Mouse (Mus musculus): Measurements from ENCODE around the gene Snx29. TPM values are rescaled to one million over a fixed set of nuclear protein-coding genes. Genes with fewer than 3 reads are reported as not detected.
A peak's percentile ranks its signal among the peaks of the same experiment; 100 is the strongest.

Gene Snx29
- polyA plus RNA-seq, 1 experiment from 2014 or later = 10.2 TPM

DNA sequence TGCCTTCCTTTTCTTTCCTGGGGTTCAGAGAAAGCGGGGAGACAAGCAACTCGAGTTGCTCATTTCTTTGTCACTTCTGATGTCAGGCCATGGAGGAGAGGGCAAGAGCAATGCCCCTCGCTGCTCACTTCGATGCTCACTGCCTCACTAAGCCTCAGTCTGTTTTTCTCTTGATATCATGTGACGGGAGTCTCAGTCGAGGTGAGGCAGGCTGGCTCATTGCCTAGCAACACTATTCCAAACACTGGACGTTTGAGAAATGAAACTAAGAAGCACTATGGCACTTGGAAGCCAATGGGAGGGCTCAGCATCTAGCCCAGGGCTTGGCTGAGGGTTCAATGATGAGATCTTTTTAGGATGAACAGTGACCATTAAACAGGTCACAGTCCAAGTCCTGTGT is 102.6 kb downstream of the Snx29 start:
- H3K9ac ChIP-seq (ENCODE audit: low read length) = no peak overlapping the region
- ATAC-seq (ENCODE audit: insufficient read depth, low FRiP score) = no peak
- H3K36me3 ChIP-seq (ENCODE audit: control insufficient read depth, insufficient read depth, low read length) = peaks cover 6% of the 10 kb centered on the region; the same call in 1 of the 2 replicates
- H3K4me1 ChIP-seq (ENCODE audit: control insufficient read depth, insufficient read depth, low read length) = no peaks in the 10 kb centered on the region
- H3K9me3 ChIP-seq (replicated peaks; ENCODE audit: control insufficient read depth, low read length) = no peaks in the 10 kb centered on the region
- no peak overlapping the region for H3K27ac ChIP-seq (ENCODE audit: low read length)
- H3K27me3 ChIP-seq (ENCODE audit: control insufficient read depth, insufficient read depth, low read length) = no peaks in the 10 kb centered on the region
- no peak overlapping the region for H3K4me3 ChIP-seq (replicated peaks; ENCODE audit: low read length)
- H3K4me2 ChIP-seq (ENCODE audit: low read depth, low read length) = no peak overlapping the region
- 42% methylated on average over 7 of the region's 7 CpGs for WGBS

GRCm38 (mm10) chr16:11426810-11427537 is 104.3 kb downstream of the Snx29 start:
- Histone ChIP-seq H3K4me1 (ENCODE audit: control insufficient read depth, insufficient read depth, low read length) (no peaks in the 10 kb centered on the region), H3K27ac (ENCODE audit: low read length) (no peak overlapping the region), H3K27me3 (ENCODE audit: control insufficient read depth, insufficient read depth, low read length) (no peaks in the 10 kb centered on the region), H3K4me2 (ENCODE audit: low read depth, low read length) (no peak overlapping the region), H3K9ac (ENCODE audit: low read length) (0 out of 2 replicates have a peak overlapping the region, but pooled peaks have one; percentile 38), H3K36me3 (ENCODE audit: control insufficient read depth, insufficient read depth, low read length) (peaks cover 6% of the 10 kb centered on the region; the same call in 1 of the 2 replicates), H3K9me3 (replicated peaks; ENCODE audit: control insufficient read depth, low read length) (no peaks in the 10 kb centered on the region), H3K4me3 (replicated peaks; ENCODE audit: low read length) (no peak overlapping the region)
- peak; percentile 81 for ATAC-seq (ENCODE audit: insufficient read depth, low FRiP score)
- WGBS = 56% methylated on average over 8 of the region's 8 CpGs

DNA sequence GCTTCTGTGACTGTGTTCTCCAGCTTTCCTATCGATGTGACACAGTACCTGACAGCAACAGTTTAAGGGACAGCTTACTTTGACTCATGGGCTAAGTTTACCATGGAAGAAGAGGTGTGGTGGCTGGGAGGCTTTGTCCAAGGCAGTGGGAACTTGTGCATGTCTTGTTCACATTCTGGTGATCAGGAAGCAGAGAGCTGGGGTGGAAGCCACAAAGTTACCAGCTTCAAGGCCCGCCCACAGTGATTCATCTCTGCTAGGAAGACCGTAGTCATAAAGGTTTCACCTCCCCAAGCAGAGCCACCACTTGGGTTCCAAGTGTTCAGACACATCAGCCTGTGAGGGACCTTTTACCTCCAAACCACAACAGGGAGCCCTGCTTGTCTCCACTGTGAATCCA is 107.1 kb downstream of the Snx29 start:
- Histone ChIP-seq H3K36me3 (ENCODE audit: control insufficient read depth, insufficient read depth, low read length) (no peaks in the 10 kb centered on the region), H3K9me3 (replicated peaks; ENCODE audit: control insufficient read depth, low read length) (no peaks in the 10 kb centered on the region), H3K9ac (ENCODE audit: low read length) (no peak overlapping the region), H3K4me1 (ENCODE audit: control insufficient read depth, insufficient read depth, low read length) (no peaks in the 10 kb centered on the region), H3K27ac (ENCODE audit: low read length) (no peak overlapping the region), H3K4me3 (replicated peaks; ENCODE audit: low read length) (no peak overlapping the region), H3K4me2 (ENCODE audit: low read depth, low read length) (no peak overlapping the region), H3K27me3 (ENCODE audit: control insufficient read depth, insufficient read depth, low read length) (no peaks in the 10 kb centered on the region)
- WGBS = 89% methylated on average over 3 of the region's 3 CpGs
- no peak for ATAC-seq (ENCODE audit: insufficient read depth, low FRiP score)

GRCm38 (mm10) chr16:11430520-11430919 is 107.8 kb downstream of the Snx29 start:
- WGBS = 84% methylated on average over 6 of the region's 6 CpGs
- ATAC-seq (ENCODE audit: insufficient read depth, low FRiP score) = no peak

DNA sequence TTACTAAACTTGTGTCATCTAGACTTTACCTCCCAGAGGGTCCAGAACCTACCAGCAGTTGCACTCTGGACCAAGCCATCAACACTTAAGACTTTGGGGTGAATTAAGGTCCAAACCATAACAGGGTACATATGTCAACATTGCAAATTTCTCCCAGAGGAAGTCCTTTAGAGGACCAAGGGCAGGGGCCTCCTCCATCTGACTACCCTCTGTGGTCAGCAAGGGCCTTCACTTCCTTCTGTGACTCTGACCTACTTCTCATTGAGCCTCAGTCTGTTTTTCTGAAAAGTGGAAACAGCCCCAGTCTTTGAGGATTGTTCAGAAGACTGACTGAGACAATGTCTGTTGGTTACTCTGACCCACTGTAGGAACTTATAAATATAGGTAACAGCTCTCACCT is 111.1 kb downstream of the Snx29 start:
- H3K27ac ChIP-seq (ENCODE audit: low read length) = no peak overlapping the region
- no peak for ATAC-seq (ENCODE audit: insufficient read depth, low FRiP score)
- no peak overlapping the region for H3K9ac ChIP-seq (ENCODE audit: low read length)
- H3K4me1 ChIP-seq (ENCODE audit: control insufficient read depth, insufficient read depth, low read length) = no peaks in the 10 kb centered on the region
- H3K4me3 ChIP-seq (replicated peaks; ENCODE audit: low read length) = no peak overlapping the region
- H3K9me3 ChIP-seq (replicated peaks; ENCODE audit: control insufficient read depth, low read length) = no peaks in the 10 kb centered on the region
- H3K27me3 ChIP-seq (ENCODE audit: control insufficient read depth, insufficient read depth, low read length) = no peaks in the 10 kb centered on the region
- H3K36me3 ChIP-seq (ENCODE audit: control insufficient read depth, insufficient read depth, low read length) = no peaks in the 10 kb centered on the region
- H3K4me2 ChIP-seq (ENCODE audit: low read depth, low read length) = no peak overlapping the region

More at GRCm38 (mm10) chr16:11430520-11430919, 107.8 kb downstream of the Snx29 start:
- H3K27ac ChIP-seq (ENCODE audit: low read length) = no peak overlapping the region
- no peaks in the 10 kb centered on the region for H3K4me1 ChIP-seq (ENCODE audit: control insufficient read depth, insufficient read depth, low read length)
- no peaks in the 10 kb centered on the region for H3K27me3 ChIP-seq (ENCODE audit: control insufficient read depth, insufficient read depth, low read length)
- H3K9me3 ChIP-seq (replicated peaks; ENCODE audit: control insufficient read depth, low read length) = no peaks in the 10 kb centered on the region
- no peak overlapping the region for H3K9ac ChIP-seq (ENCODE audit: low read length)
- no peak overlapping the region for H3K4me3 ChIP-seq (replicated peaks; ENCODE audit: low read length)
- no peaks in the 10 kb centered on the region for H3K36me3 ChIP-seq (ENCODE audit: control insufficient read depth, insufficient read depth, low read length)
- H3K4me2 ChIP-seq (ENCODE audit: low read depth, low read length) = no peak overlapping the region

- no peak for ATAC-seq (ENCODE audit: insufficient read depth, low FRiP score)
- H3K9me3 ChIP-seq (replicated peaks; ENCODE audit: control insufficient read depth, low read length) = no peaks in the 10 kb centered on the region
- no peaks in the 10 kb centered on the region for H3K27me3 ChIP-seq (ENCODE audit: control insufficient read depth, insufficient read depth, low read length)
- H3K4me3 ChIP-seq (replicated peaks; ENCODE audit: low read length) = no peak overlapping the region
- H3K4me2 ChIP-seq (ENCODE audit: low read depth, low read length) = no peak overlapping the region
- H3K36me3 ChIP-seq (ENCODE audit: control insufficient read depth, insufficient read depth, low read length) = no peaks in the 10 kb centered on the region
- 83% methylated on average over 3 of the region's 3 CpGs for WGBS
- H3K9ac ChIP-seq (ENCODE audit: low read length) = no peak overlapping the region
- H3K4me1 ChIP-seq (ENCODE audit: control insufficient read depth, insufficient read depth, low read length) = no peaks in the 10 kb centered on the region
- H3K27ac ChIP-seq (ENCODE audit: low read length) = no peak overlapping the region
Measured at GRCm38 (mm10) chr16:11437641-11438040, 114.9 kb downstream of the Snx29 start.

DNA sequence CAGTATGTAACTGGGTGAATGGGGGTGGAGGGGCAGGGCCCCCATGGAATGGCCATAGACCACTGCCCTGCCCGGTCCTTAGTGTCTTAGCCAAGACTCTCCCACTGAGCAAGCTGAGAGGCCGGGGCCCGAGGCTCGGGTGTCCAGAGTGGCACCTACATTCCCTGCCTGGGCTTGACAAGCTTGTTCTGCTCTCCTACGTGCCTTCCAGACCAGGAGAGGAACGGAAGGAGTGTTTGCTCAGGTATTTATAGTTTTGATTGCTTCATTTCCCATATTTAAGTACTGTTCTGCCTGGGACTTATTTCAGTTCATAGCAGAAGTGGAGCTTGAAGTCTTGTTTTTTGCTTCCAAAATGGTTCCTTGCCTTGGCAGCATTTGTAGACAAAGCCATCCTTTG is 116.7 kb downstream of the Snx29 start:
- whole genome bisulfite sequencing = 63% methylated on average over 6 of the region's 6 CpGs
- Histone ChIP-seq H3K9me3 (replicated peaks; ENCODE audit: control insufficient read depth, low read length) (no peaks in the 10 kb centered on the region), H3K27ac (ENCODE audit: low read length) (peak overlapping the region; percentile 30; the same call in 1 of the 2 replicates), H3K4me3 (replicated peaks; ENCODE audit: low read length) (no peak overlapping the region), H3K4me2 (ENCODE audit: low read depth, low read length) (no peak overlapping the region), H3K9ac (ENCODE audit: low read length) (no peak overlapping the region), H3K27me3 (ENCODE audit: control insufficient read depth, insufficient read depth, low read length) (no peaks in the 10 kb centered on the region), H3K4me1 (ENCODE audit: control insufficient read depth, insufficient read depth, low read length) (no peaks in the 10 kb centered on the region), H3K36me3 (ENCODE audit: control insufficient read depth, insufficient read depth, low read length) (no peaks in the 10 kb centered on the region)
- no peak for ATAC-seq (ENCODE audit: insufficient read depth, low FRiP score)

DNA sequence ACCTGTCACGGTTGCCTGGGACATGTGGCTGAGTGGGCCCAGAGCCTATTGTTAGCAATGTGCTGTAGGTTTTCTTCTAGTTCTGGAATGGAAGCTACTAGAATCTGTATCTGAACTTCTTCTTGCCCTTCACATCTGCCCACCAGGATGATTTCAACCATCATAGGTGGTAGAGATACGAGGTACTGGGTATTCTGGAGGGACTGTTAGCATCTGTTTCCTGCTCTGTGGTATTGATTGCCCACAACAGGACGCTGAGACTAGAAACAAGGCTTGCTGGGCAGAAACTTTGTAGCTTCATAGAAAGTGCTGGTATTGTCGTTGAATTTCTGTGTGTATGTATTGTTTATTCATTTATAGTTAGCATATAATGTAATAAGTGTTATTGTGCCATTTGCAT is 118.9 kb downstream of the Snx29 start:
- 85% methylated on average over 4 of the region's 4 CpGs for WGBS
- no peak overlapping the region for H3K9ac ChIP-seq (ENCODE audit: low read length)
- no peak for ATAC-seq (ENCODE audit: insufficient read depth, low FRiP score)
- H3K4me3 ChIP-seq (replicated peaks; ENCODE audit: low read length) = no peak overlapping the region
- no peaks in the 10 kb centered on the region for H3K9me3 ChIP-seq (replicated peaks; ENCODE audit: control insufficient read depth, low read length)
- no peaks in the 10 kb centered on the region for H3K4me1 ChIP-seq (ENCODE audit: control insufficient read depth, insufficient read depth, low read length)
- H3K27me3 ChIP-seq (ENCODE audit: control insufficient read depth, insufficient read depth, low read length) = no peaks in the 10 kb centered on the region
- H3K27ac ChIP-seq (ENCODE audit: low read length) = no peak overlapping the region
- no peaks in the 10 kb centered on the region for H3K36me3 ChIP-seq (ENCODE audit: control insufficient read depth, insufficient read depth, low read length)
- no peak overlapping the region for H3K4me2 ChIP-seq (ENCODE audit: low read depth, low read length)

DNA sequence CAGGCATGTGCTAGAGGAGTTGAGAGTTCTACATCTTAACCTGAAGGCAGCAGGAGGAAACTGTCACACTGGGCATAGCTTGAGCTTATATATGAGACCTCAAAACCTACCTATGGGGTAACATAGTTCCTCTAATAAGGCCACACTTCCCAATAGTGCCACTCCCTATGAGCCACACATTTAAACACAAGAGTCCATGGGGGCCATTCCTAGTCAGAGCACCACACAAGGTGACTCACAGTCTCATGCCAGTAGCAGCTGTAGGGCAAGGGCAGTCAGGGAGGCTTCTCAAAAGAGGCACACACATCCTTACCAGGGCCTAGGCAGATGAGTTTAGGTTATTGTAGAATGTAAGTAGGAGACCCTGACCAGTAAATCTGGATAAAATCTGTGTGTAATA is 119.8 kb downstream of the Snx29 start:
- Histone ChIP-seq H3K36me3 (ENCODE audit: control insufficient read depth, insufficient read depth, low read length) (no peaks in the 10 kb centered on the region), H3K9me3 (replicated peaks; ENCODE audit: control insufficient read depth, low read length) (no peaks in the 10 kb centered on the region), H3K4me2 (ENCODE audit: low read depth, low read length) (no peak overlapping the region), H3K27me3 (ENCODE audit: control insufficient read depth, insufficient read depth, low read length) (no peaks in the 10 kb centered on the region), H3K27ac (ENCODE audit: low read length) (no peak overlapping the region), H3K4me1 (ENCODE audit: control insufficient read depth, insufficient read depth, low read length) (no peaks in the 10 kb centered on the region), H3K9ac (ENCODE audit: low read length) (no peak overlapping the region), H3K4me3 (replicated peaks; ENCODE audit: low read length) (no peak overlapping the region)
- ATAC-seq (ENCODE audit: insufficient read depth, low FRiP score) = no peak
